In genomic region chr6:60935448-60936130, GRCm38 (mm10) we compare ENCODE assay signal across 1 mouse cellular context.
TF ChIP-seq lines count a peak whose summit lies in the region.

No protein-coding gene starts in this region.

TF ChIP-seq in MEL, 35 proteins besides CTCF, POLR2A, EP300 and RAD21 (continued from another document):
- TF ChIP-seq GABPA (IDR thresholded peaks at IDR 0.05; ENCODE audit: low read depth, low read length), result no peak
- peak; percentile 84 for TF ChIP-seq MXI1 (IDR thresholded peaks at IDR 0.05; ENCODE audit: low read depth, low read length)
- TF ChIP-seq NRF1 (IDR thresholded peaks at IDR 0.05; ENCODE audit: insufficient read depth, low read depth, low read length, poor library complexity, severe bottlenecking), result 0 out of 2 replicates have a peak, but pooled peaks have one; percentile 16
